Mouse (Mus musculus) kidney, embryonic 16.5 days (tissue): ENCODE measurements around the gene Slfn8. TPM values are rescaled to one million over a fixed set of nuclear protein-coding genes. Genes with fewer than 3 reads are reported as not detected.
"Not testable (repeated sequence)": the region's sequence is repeated elsewhere in the genome, so short reads cannot be mapped to it uniquely, and the experiment has no call there.

Experiments
- ATAC-seq: fragments of 200-750 bp; cut with Nextera tagmentation; 2 replicates; pipeline ENCODE4 v1.8.0; 2017; ENCODE audit warnings: moderate TSS enrichment; ENCODE audit not compliant: low FRiP score, low TSS enrichment
- H3K27ac ChIP-seq: fragments of 300-500 bp; sonication (generic); 2 replicates; pipeline ENCODE4 v1.5.1; 2014; ENCODE audit warnings: low read length
- H3K27me3 ChIP-seq: fragments of 300-500 bp; sonication (generic); 2 replicates; pipeline ENCODE4 v1.6.1; 2014; ENCODE audit warnings: low read length, control low read depth, mixed read lengths; ENCODE audit not compliant: insufficient read depth
- H3K36me3 ChIP-seq: fragments of 300-500 bp; sonication (generic); 2 replicates; pipeline ENCODE4 v1.6.1; 2014; ENCODE audit warnings: low read length, control low read depth, mixed read lengths; ENCODE audit not compliant: insufficient read depth
- H3K4me1 ChIP-seq: fragments of 300-500 bp; sonication (generic); 2 replicates; pipeline ENCODE4 v1.6.1; 2014; ENCODE audit warnings: low read length, control low read depth, mixed read lengths; ENCODE audit not compliant: insufficient read depth
- H3K4me2 ChIP-seq: fragments of 300-500 bp; sonication (generic); replicated peaks from 2 replicates; pipeline ENCODE4 v1.6.1; 2014; ENCODE audit warnings: low read depth, low read length
- H3K4me3 ChIP-seq: fragments of 300-500 bp; sonication (generic); 2 replicates; pipeline ENCODE4 v1.5.1; 2014; ENCODE audit warnings: mild to moderate bottlenecking, low read length
- H3K9ac ChIP-seq: fragments of 300-500 bp; sonication (generic); replicated peaks from 2 replicates; pipeline ENCODE4 v1.6.1; 2014; ENCODE audit warnings: low read length
- H3K9me3 ChIP-seq: fragments of 300-500 bp; sonication (generic); 2 replicates; pipeline ENCODE4 v1.6.1; 2016; ENCODE audit warnings: low read length, control low read depth
- WGBS: fragments of 180-500 bp; shearing (Covaris S2); extraction: QIAGEN DNeasy Blood & Tissue Kit; methylation state at CpG from one replicate; pipeline ENCODE4 v1.1.7; 2014; 5-methylcytosine and 5-hydroxymethylcytosine counted together
- polyA plus RNA-seq: library from polyadenylated mRNA; unstranded; fragments of >200 nt; fragmentation: Nextera tagmentation; extraction: Ambion mirVana; gene quantifications from 2 replicates; pipeline ENCODE4 v1.2.1, GENCODE M21; 2015

Gene Slfn8
- polyA plus RNA-seq, 1 experiment from 2014 or later: 0.61 TPM

DNA sequence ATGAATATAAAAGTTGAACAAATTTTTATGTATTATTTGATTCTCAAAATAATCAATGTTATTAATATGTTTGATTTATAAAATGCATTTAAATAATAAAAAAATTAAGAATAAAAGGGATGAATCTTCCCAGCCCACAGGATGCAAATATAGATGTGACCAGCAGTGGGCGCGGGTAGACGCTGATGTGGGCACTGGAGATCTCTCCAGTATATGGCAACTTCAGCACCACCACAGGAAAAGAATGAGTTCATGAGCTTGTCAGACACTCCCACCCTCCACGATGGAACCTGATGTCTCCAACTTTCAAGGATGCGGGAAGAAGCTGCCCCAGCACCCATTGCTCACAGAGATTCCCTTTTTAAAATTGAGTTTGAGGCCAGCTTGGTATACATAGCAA, 37.3 kb upstream of the Slfn8 start:
- Histone ChIP-seq H3K4me1 (no peaks in the 10 kb centered on the region), H3K9me3 (no peaks in the 10 kb centered on the region), H3K36me3 (no peaks in the 10 kb centered on the region), H3K9ac (no peak overlapping the region), H3K27ac (no peak overlapping the region), H3K4me2 (no peak overlapping the region), H3K4me3 (no peak overlapping the region), H3K27me3 (no peaks in the 10 kb centered on the region)
- WGBS: 2% methylated on average over 5 of the region's 5 CpGs
- ATAC-seq: no peak

DNA sequence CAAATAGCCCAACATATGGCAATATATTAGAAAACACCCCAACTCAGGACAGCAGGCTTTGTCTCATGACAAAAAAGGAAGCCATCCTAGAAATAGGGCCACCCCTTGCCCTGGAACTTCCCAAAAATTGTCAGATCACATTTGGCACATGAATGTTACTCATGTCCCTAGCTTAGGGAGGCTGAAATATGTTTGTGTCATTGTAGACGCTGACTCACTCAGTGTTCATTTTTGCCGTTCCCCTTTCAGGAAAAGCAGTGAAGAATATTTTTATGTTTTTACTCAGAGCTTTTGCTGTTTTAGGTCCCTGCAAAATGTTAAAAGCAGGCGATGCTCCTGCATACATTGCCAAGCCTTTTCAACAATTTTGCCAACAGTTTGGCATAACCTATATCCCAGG, 25.0 kb upstream of the Slfn8 start:
- Histone ChIP-seq H3K4me1 (no peaks in the 10 kb centered on the region), H3K9ac (no peak overlapping the region), H3K36me3 (no peaks in the 10 kb centered on the region), H3K4me3 (no peak overlapping the region), H3K27me3 (no peaks in the 10 kb centered on the region), H3K27ac (no peak overlapping the region), H3K9me3 (no peaks in the 10 kb centered on the region), H3K4me2 (no peak overlapping the region)
- WGBS: 72% methylated on average over 3 of the region's 3 CpGs
- no peak for ATAC-seq

DNA sequence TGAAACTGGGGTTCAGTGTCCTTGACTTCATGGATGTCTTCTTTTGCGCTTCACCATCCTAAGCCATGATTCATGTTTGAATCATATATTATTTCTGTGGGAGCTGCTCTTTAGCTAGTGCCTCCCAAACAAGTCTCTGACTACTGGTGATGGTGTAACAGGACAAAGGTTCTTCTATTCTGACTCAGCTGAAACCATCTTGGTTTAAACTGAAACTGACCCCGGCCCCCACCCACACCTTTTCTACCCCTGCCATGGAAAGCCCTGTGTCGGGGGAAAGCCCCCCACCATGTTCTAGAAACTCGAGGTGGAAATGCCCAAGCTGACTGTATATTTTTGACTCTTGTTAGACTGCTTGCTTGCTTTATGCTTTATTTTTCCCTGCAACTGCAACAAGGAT, 23.3 kb upstream of the Slfn8 start:
- no peak overlapping the region for H3K27ac ChIP-seq
- no peaks in the 10 kb centered on the region for H3K4me1 ChIP-seq
- no peak for ATAC-seq
- H3K4me3 ChIP-seq: no peak overlapping the region
- no peaks in the 10 kb centered on the region for H3K27me3 ChIP-seq
- H3K9ac ChIP-seq: no peak overlapping the region
- no peaks in the 10 kb centered on the region for H3K9me3 ChIP-seq
- no peak overlapping the region for H3K4me2 ChIP-seq
- H3K36me3 ChIP-seq: no peaks in the 10 kb centered on the region
- WGBS: 80% methylated on average over 4 of the region's 4 CpGs

DNA sequence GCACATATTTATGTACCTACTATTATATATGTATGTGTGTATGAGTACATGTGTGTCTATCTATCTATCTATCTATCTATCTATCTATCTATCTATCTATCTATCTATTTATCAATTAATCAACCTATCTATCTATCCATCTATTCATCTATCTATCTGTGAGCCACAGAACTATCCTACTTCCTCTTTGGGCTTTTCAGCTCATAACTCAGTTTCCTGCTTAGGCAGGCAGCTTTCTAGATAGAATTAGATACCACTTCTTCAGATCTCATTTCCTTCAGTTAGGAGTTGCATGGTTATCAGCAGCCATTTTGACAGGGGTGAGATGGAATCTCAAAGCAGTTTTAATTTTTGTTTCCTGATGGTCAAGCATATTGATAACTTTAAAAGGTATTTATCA, 20.4 kb upstream of the Slfn8 start:
- Histone ChIP-seq H3K9me3 (no peaks in the 10 kb centered on the region), H3K27me3 (no peaks in the 10 kb centered on the region), H3K4me1 (no peaks in the 10 kb centered on the region), H3K27ac (no peak overlapping the region), H3K9ac (no peak overlapping the region), H3K36me3 (no peaks in the 10 kb centered on the region), H3K4me3 (no peak overlapping the region), H3K4me2 (no peak overlapping the region)
- no peak for ATAC-seq

DNA sequence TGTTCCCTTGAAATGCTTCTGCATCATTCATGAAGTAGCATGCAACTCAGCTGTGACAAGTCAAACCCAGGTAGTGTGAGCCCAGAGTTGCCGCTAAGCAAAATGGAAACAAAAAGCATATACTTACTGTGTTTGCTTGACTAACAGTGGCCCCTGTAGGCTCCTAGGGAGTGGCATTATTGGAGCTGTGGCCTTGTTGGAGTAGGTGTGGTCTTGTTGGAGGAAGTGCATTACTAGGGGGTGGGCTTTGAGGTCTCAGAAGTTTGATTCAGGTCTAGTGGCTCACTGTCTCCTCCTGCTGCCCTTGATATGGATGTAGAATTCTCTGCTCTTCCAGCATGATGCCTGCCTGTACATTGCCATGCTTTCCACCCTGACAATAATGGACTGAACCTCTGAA, 19.7 kb upstream of the Slfn8 start:
- no peak overlapping the region for H3K9ac ChIP-seq
- no peak overlapping the region for H3K27ac ChIP-seq
- H3K4me2 ChIP-seq: peak overlapping the region; percentile 49
- no peaks in the 10 kb centered on the region for H3K36me3 ChIP-seq
- 19% methylated on average over 1 of the region's 1 CpGs for WGBS
- H3K27me3 ChIP-seq: no peaks in the 10 kb centered on the region
- ATAC-seq: no peak
- H3K4me3 ChIP-seq: peak overlapping the region; percentile 23
- H3K4me1 ChIP-seq: no peaks in the 10 kb centered on the region
- no peaks in the 10 kb centered on the region for H3K9me3 ChIP-seq

DNA sequence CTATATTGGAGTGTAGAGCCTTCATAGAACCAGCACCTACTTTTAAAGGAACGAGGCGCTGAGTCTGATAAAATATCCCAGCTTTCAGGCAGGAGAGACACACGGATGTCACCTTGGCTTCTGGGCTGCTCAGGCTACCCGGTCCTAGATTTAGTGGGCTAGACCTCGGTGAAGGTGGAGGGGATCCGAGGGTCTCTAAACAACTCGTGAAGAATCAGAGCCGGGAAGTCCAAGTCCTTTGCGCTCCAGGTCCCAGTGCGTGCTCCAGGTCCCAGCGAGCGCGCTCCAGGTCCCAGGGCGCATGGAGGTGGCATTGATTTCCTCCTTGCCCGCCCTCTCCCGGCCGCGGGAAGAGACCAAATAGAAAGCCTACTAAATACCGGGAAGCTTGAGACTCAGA, 19.2 kb upstream of the Slfn8 start:
- no peak overlapping the region; the same call in 1 of the 2 replicates for H3K9ac ChIP-seq
- no peak overlapping the region for H3K27ac ChIP-seq
- no peaks in the 10 kb centered on the region for H3K27me3 ChIP-seq
- no peaks in the 10 kb centered on the region for H3K36me3 ChIP-seq
- no peaks in the 10 kb centered on the region for H3K4me1 ChIP-seq
- WGBS: 15% methylated on average over 19 of the region's 19 CpGs
- H3K9me3 ChIP-seq: no peaks in the 10 kb centered on the region
- peak overlapping the region; percentile 23 for H3K4me3 ChIP-seq
- H3K4me2 ChIP-seq: peak overlapping the region; percentile 49
- no peak for ATAC-seq

DNA sequence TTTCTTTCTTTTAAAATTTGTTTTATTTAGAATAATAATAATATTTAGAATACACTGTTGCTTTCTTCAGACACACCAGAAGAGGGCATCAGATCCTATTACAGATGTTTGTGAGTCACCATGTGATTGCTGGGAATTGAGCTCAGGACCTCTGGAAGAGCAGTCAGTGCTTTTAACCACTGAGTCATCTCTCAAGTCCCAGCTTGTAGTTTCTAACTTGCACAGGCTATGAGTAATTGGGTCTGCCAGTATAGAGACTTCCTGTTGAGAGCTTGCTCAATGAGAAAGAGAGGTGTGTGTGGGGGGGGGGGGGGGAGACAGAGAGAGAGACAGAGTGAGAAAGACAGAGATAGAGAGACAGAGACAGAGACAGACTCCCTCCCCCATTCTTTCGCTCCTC, 18.5 kb upstream of the Slfn8 start:
- H3K9ac ChIP-seq: no peak overlapping the region
- H3K4me2 ChIP-seq: no peak overlapping the region
- no peaks in the 10 kb centered on the region for H3K4me1 ChIP-seq
- ATAC-seq: no peak
- H3K9me3 ChIP-seq: no peaks in the 10 kb centered on the region
- H3K36me3 ChIP-seq: no peaks in the 10 kb centered on the region
- 67% methylated on average over 1 of the region's 1 CpGs for WGBS
- no peak overlapping the region for H3K4me3 ChIP-seq
- H3K27ac ChIP-seq: no peak overlapping the region
- no peaks in the 10 kb centered on the region for H3K27me3 ChIP-seq

DNA sequence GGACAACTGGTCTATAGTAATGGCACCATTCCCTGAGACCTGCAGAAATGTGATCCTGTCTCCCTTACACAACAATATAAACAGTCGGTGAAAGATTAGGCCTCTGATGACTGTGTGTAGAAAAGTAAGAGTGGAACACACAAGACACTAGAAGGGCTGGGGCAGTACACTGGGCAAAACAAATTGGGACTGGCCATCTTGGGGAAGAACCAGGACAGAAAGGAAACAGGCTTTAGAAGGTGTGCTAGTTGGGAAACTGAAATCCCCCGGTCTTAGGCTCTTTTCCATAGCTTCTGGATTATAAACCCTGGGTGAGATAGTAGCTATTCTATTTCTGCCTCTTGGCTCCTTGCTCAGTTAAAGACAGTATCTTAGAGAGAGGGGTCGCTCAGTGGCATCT, 18.1 kb upstream of the Slfn8 start:
- WGBS: 86% methylated on average over 3 of the region's 3 CpGs
- not testable (repeated sequence) for H3K4me3 ChIP-seq, ATAC-seq

DNA sequence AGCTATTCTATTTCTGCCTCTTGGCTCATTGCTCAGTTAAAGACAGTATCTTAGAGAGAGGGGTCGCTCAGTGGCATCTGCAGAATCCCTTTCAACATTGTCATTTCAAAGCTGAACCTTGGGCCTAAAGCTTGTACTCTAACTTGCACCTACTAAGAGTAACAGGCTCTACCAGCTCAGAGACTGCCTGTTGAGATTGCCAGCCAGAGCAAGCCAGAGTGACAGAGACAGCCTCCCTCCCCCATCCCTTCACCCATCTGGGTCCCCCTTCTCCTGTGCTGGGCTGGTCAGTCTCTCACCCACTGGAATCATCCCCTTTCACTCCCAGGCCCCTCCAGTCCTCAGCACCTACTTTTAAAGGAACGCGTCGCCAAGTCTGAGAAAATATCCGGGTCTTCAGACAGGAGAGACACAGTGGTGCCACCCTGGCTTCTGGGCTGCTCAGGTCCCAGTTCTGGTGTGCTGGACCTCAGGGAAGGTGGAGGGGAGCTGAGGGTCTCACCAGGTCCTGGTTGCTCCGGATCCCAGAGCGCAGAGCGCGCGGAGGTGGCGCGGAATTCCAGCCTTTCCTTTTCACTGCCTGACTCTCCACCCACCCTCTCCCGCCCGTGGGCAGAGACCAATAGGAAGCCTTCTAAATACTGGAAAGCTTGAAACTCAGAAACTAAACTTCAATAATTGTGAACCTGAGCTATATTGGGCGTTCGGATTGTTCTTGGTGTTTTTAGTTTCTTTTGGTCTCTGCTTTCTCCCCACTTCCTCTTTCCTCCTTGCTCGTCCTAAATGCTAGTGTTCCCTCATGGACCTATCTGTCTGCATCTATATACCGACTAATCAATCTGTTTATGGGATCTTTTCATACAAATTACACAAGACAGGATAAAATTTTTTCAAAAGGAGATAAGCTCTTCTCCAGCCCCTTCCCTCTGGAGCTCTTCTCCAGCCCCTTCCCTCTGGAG, 770 bp downstream of the Slfn8 start:
- H3K9ac ChIP-seq, H3K27me3 ChIP-seq, ATAC-seq, H3K36me3 ChIP-seq, H3K4me3 ChIP-seq, H3K4me2 ChIP-seq, H3K4me1 ChIP-seq, H3K9me3 ChIP-seq, H3K27ac ChIP-seq: not testable (repeated sequence)
- 82% methylated on average over 18 of the region's 18 CpGs for WGBS

More for the DNA sequence above, 18.1 kb upstream of the Slfn8 start:
- H3K27ac ChIP-seq, H3K36me3 ChIP-seq, H3K9ac ChIP-seq, H3K4me1 ChIP-seq, H3K9me3 ChIP-seq, H3K4me2 ChIP-seq, H3K27me3 ChIP-seq: not testable (repeated sequence)

DNA sequence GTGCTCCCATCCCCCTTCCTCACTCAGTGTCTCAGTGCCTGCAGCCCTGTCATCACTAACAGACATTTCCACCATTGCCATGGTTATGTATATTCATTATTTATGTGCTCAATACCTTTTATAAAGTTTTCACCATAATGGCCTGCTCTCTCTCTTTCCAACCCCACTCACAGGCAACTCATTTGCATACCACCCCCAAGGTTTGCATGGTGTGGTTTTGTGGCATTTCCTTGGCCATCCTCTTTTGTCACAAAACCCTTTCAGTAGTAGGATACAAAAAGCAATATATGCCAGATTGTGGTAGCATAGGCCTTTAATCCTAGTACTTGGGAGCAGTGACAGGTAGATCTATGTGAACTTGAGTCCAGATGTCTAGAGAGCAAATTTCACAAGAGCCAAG, 4.5 kb downstream of the Slfn8 start:
- H3K4me2 ChIP-seq: no peak overlapping the region
- no peak overlapping the region for H3K27ac ChIP-seq
- H3K36me3 ChIP-seq: no peaks in the 10 kb centered on the region
- H3K4me3 ChIP-seq: no peak overlapping the region
- no peak overlapping the region for H3K9ac ChIP-seq
- H3K4me1 ChIP-seq: no peaks in the 10 kb centered on the region
- ATAC-seq: no peak
- no peaks in the 10 kb centered on the region for H3K27me3 ChIP-seq
- H3K9me3 ChIP-seq: no peaks in the 10 kb centered on the region
